Mouse (Mus musculus) telencephalon, adult 2 months (tissue): Measurements from ENCODE around the gene Elmo1.
A peak's percentile ranks its signal among the peaks of the same experiment; 100 is the strongest.

Source experiments
- DNase-seq: peaks from one replicate; pipeline ENCODE4 v3.0.0-alpha.2; 2011; ENCODE audit warnings: low read depth, low spot score

The Elmo1 gene

GRCm38 (mm10) chr13:20090133-20090710, at the start of gene Elmo1:
Gene Elmo1 (plus strand): TSS chr13:20090596.
- no peak for DNase-seq

- peak; percentile 32 for DNase-seq
Observed at GRCm38 (mm10) chr13:20041169-20041830, 49.1 kb upstream of the Elmo1 start.

GRCm38 (mm10) chr13:20042856-20043255, 47.5 kb upstream of the Elmo1 start:
- no peak for DNase-seq

GRCm38 (mm10) chr13:20045350-20045749, 45.0 kb upstream of the Elmo1 start:
- no peak for DNase-seq

- no peak for DNase-seq
Observed at GRCm38 (mm10) chr13:20045836-20046235, 44.6 kb upstream of the Elmo1 start.

GRCm38 (mm10) chr13:20046406-20046805, 44.0 kb upstream of the Elmo1 start:
- DNase-seq = no peak

GRCm38 (mm10) chr13:20047926-20048836, 42.2 kb upstream of the Elmo1 start:
- no peak for DNase-seq

- no peak for DNase-seq
Observed at GRCm38 (mm10) chr13:20048837-20049160, 41.6 kb upstream of the Elmo1 start.

- DNase-seq = no peak
Observed at GRCm38 (mm10) chr13:20049654-20050053, 40.7 kb upstream of the Elmo1 start.

GRCm38 (mm10) chr13:20050149-20050548, 40.2 kb upstream of the Elmo1 start:
- DNase-seq = no peak

GRCm38 (mm10) chr13:20057926-20058325, 32.5 kb upstream of the Elmo1 start:
- no peak for DNase-seq

- DNase-seq = no peak
Observed at GRCm38 (mm10) chr13:20061031-20061430, 29.4 kb upstream of the Elmo1 start.

- no peak for DNase-seq
Observed at GRCm38 (mm10) chr13:20063331-20063730, 27.1 kb upstream of the Elmo1 start.

- DNase-seq = no peak
Observed at GRCm38 (mm10) chr13:20072043-20072442, 18.4 kb upstream of the Elmo1 start.

GRCm38 (mm10) chr13:20072994-20073393, 17.4 kb upstream of the Elmo1 start:
- DNase-seq = no peak

- DNase-seq = no peak
Observed at GRCm38 (mm10) chr13:20076521-20076920, 13.9 kb upstream of the Elmo1 start.

GRCm38 (mm10) chr13:20077237-20077636, 13.2 kb upstream of the Elmo1 start:
- DNase-seq = no peak

GRCm38 (mm10) chr13:20090711-20091603, 561 bp downstream of the Elmo1 start:
- DNase-seq = no peak

GRCm38 (mm10) chr13:20091604-20091926, 1.2 kb downstream of the Elmo1 start:
- DNase-seq = no peak

GRCm38 (mm10) chr13:20092301-20092700, 1.9 kb downstream of the Elmo1 start:
- no peak for DNase-seq

GRCm38 (mm10) chr13:20093307-20094045, 3.1 kb downstream of the Elmo1 start:
- no peak for DNase-seq
